Mouse (Mus musculus) neutrophil, adult 5-6 weeks (primary cell): ENCODE measurements around the gene Ceacam15. TPM values are rescaled to one million over a fixed set of nuclear protein-coding genes. Genes with fewer than 3 reads are reported as not detected.
A peak's percentile ranks its signal among the peaks of the same experiment; 100 is the strongest.

Experiments
- ATAC-seq: fragments of 151-379, 151-347 bp; 2 replicates; pipeline ENCODE4 v1.8.0; 2017; ENCODE audit warnings: mild to moderate bottlenecking, moderate TSS enrichment; ENCODE audit not compliant: insufficient number of reproducible peaks, poor library complexity, low FRiP score, severe bottlenecking; ENCODE audit errors: extremely low read depth
- total RNA-seq: library from RNA; stranded (forward); fragments of 200-1000 nt; gene quantifications from 2 replicates; pipeline ENCODE4 v1.2.3, GENCODE M21; 2017

Ceacam15 gene
- total RNA-seq, 1 experiment from 2014 or later, result not detected

DNA sequence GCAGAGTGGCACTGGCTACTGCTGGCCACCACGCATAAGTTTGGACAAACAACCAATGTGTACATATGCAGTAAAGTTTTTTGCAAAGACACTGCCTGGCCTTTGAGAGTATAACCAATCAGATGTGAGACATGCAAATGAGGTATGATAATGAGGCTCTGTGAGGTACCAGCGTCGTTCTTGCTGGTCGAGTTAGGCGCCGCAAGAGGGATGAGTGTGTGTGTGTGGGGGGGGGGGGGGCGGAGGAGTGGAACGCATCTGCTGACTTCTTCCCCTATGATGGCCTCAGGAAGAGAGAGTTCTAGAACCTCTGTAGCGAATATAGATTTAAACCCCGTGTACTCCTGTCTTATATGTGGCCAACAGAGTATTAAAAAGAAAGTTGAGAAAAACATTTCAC is 41.6 kb downstream of the Ceacam15 start:
- peak; percentile 47; the same call in 1 of the 2 replicates for ATAC-seq

DNA sequence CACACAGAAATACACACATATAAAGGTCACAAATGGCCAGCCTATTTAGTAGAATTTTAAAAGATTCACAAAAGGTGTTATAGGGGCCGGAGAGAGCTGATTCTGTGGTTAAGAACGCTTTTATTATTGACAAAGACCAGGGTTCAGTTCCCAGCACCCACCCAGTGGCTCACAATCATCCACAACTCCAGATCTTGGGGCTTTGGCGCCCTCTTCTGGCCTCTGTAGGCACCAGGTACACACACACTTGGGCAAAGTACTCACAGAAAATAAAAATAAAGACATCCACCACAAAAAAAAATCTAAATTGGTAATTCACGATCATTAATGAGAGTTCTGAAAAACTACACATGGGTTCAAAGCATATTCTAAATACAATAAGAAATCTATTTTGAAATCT is 43.6 kb downstream of the Ceacam15 start:
- no peak for ATAC-seq

DNA sequence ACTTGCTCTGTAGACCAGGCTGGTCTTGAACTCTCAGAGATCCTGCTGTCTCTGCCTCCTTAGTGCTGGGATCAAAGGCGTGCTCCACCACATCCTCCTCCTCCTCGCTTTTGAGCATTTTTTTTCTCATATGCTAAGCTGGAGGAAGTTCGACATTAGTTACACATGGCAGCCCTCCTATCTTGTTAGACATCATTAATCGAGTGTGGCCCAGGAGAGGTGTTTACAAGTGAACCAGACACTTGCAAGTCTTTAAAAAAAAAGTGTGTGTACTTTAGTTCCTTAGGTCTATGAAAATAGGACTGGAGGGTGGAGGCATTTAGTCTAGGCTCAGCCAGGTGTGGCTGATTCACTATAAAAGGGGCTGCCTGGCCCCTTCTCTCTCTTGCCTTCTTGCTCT is 44.5 kb downstream of the Ceacam15 start:
- ATAC-seq, result no peak

DNA sequence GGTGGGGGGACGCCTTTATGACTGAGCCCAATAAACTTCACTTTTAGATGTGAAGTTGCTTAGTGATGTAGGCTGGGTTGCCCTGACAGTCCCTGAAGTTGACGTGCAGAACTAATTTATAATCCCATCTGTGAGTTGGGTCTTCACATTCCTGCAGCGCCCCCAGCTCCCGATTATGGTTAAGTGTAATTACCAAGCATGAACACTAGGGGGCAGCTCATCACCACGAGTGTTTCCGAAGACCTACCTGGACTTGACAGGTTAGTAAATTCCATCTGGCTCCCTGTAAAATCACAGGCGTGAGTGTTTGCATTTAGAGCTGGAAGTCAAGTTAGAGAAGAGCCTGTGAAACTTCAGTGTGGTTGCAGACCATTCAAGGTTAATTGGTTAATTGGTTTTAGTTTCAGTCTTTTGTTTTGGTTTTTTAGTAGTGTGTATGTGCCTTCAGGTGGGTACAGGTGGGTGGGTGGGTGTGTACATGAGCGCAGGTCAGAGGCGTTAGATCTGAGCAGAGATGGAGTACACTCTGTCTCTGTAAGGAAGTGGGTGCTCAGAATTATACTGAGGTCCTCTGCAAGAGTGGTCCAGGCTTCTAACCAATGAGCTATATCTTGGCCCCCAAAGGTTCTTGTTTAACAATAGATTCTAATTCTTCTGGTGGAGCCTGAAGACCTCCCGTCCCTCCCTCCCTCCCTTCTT is 45.8 kb downstream of the Ceacam15 start:
- peak; percentile 39; the same call in 1 of the 2 replicates for ATAC-seq

DNA sequence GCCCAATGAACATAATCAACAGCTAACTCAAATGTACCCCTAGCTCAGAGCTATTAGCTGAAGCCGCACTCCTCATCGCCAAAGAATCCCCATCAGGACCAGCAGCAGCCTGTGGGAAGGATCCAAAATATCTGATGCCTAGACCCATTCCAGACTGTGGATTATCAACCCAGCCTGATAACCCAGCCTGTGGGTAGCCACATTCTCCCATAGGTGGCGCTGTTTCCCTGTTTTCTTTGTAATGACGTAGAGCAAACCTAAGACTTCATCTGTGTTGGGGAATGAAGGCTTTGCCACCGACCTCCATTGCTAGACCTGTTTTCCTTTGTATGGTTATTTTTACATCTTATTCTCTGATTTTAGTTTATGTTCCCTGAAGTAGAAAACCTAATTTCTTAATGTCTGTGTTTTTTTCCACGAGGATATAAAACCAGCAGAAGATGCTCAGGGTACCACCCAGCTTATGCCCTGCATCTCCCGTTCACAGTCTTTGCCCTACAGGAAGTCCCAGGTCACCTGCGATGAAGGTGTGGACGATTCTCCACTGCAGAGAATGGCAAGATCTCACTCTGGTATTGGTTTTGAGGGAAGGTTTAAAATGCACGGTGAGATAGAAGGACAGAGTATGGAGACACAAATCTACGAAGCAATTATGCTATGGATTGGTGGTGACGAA is 47.3 kb downstream of the Ceacam15 start:
- ATAC-seq, result peak; percentile 78

DNA sequence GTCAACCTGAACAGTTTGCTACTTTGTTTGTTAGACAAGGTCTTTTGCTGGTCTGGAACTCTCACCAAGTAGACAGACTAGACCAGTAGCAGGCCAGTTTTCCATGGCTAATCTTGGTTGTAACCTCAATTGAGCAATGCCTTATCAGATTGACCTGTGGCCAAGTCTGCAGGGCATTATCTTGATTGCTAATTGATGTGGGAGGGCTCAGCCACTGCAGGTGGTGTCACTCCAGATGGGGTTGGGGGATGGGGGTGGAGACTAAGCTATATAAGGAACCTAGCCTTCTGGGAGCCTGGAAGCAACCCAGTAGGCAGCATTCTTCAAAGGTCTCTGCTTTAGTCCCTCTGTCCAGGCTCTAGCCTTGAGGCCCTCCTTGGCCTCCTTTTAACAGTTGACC is 51.8 kb downstream of the Ceacam15 start:
- no peak for ATAC-seq

DNA sequence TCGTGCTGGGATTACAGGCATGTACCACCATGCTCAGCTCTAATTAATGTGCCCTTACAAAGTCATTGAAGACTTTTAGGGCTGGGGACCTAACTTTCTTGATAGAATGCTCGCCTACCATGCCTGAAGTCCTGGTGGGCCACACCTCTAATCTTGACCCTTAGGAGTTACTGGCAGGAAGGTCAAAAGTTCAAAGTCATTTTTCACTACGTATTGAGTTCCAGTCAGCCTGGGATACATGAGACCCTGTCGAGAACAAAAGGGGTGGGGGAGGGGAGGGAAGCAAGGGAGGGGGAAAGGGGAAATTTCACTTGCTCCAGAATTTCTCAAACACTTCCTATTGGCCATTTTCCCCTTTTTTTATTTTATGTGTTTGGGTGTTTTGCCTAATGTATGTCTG is 52.4 kb downstream of the Ceacam15 start:
- no peak for ATAC-seq

Other genes starting within 250 kb of the Ceacam15 start
- gene Tmem160, start 222.9 kb downstream of the Ceacam15 start, total RNA-seq, result 5.8 and 6.8 TPM in 2 replicates
- gene Npas1, start 198.0 kb downstream of the Ceacam15 start, total RNA-seq, result not detected in 2 replicates
- gene Arhgap35, start 60.7 kb downstream of the Ceacam15 start, total RNA-seq, result 9.0 and 10.9 TPM in 2 replicates
- gene Ceacam9, start 46.2 kb upstream of the Ceacam15 start, total RNA-seq, result not detected in 2 replicates
- gene Ap2s1, start 62.7 kb upstream of the Ceacam15 start, total RNA-seq, result 40.2 and 47.9 TPM in 2 replicates
- gene Slc1a5, start 105.6 kb upstream of the Ceacam15 start, total RNA-seq, result 119 and 128 TPM in 2 replicates
- gene Strn4, start 140.2 kb upstream of the Ceacam15 start, total RNA-seq, result 105 and 107 TPM in 2 replicates
- 14.2 and 14.3 TPM in 2 replicates for gene Fkrp, start 141.0 kb upstream of the Ceacam15 start, total RNA-seq
- 108 and 122 TPM in 2 replicates for gene Prkd2, start 167.2 kb upstream of the Ceacam15 start, total RNA-seq
- 0.12 TPM in 1 of 2 replicates, not detected in the other for gene Dact3, start 199.6 kb upstream of the Ceacam15 start, total RNA-seq
- not detected in 2 replicates for gene Gng8, start 216.1 kb upstream of the Ceacam15 start, total RNA-seq
- 1.7 and 2.8 TPM in 2 replicates for gene Ptgir, start 230.8 kb upstream of the Ceacam15 start, total RNA-seq
- 230 and 273 TPM in 2 replicates for gene Calm3, start 248.4 kb upstream of the Ceacam15 start, total RNA-seq